Mouse (Mus musculus): ENCODE data around the gene Klhl32. TPM values are rescaled to one million over a fixed set of nuclear protein-coding genes. Genes with fewer than 3 reads are reported as not detected.
A peak's percentile ranks its signal among the peaks of the same experiment; 100 is the strongest.

Klhl32 gene
- total RNA-seq, 1 experiment from 2014 or later, result not detected

DNA sequence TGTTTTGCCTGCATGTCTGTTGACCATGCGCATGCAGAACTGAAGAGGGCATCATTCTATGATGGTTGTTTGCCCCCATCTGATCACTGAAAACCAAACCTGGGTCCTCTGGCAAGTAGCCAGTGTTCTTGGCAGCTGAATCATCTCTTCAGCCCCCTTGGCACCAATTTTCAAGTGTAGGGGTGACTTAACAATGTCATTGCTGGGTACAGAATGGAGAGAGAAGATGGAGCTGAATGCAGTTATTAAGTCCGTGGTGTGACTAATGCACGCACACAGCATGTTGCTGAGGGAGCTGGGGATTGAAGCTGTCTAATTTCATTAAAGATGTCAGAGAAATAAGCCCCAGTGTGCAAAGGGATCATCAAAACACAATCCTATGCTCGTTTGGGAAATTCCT, 135.4 kb downstream of the Klhl32 start:
- no peak for ATAC-seq (replicated peaks in 1 of 2; ENCODE audit: insufficient read depth in 1 of 2, low FRiP score in 2 of 2, low TSS enrichment in 1 of 2, low read depth in 1 of 2, poor library complexity in 2 of 2, severe bottlenecking in 2 of 2)

GRCm38 (mm10) chr4:24714367-24714766, 136.6 kb downstream of the Klhl32 start:
- ATAC-seq (replicated peaks in 1 of 2; ENCODE audit: insufficient read depth in 1 of 2, low FRiP score in 2 of 2, low TSS enrichment in 1 of 2, low read depth in 1 of 2, poor library complexity in 2 of 2, severe bottlenecking in 2 of 2), result no peak

- peak; percentile 73 to 78; a peak in 3 of 4 replicates for ATAC-seq (replicated peaks in 1 of 2; ENCODE audit: insufficient read depth in 1 of 2, low FRiP score in 2 of 2, low TSS enrichment in 1 of 2, low read depth in 1 of 2, poor library complexity in 2 of 2, severe bottlenecking in 2 of 2)
Measured at GRCm38 (mm10) chr4:24698528-24699117, 152.3 kb downstream of the Klhl32 start.

GRCm38 (mm10) chr4:24680080-24680479, 170.8 kb downstream of the Klhl32 start:
- ATAC-seq (replicated peaks in 1 of 2; ENCODE audit: insufficient read depth in 1 of 2, low FRiP score in 2 of 2, low TSS enrichment in 1 of 2, low read depth in 1 of 2, poor library complexity in 2 of 2, severe bottlenecking in 2 of 2), result no peak

- ATAC-seq (replicated peaks in 1 of 2; ENCODE audit: insufficient read depth in 1 of 2, low FRiP score in 2 of 2, low TSS enrichment in 1 of 2, low read depth in 1 of 2, poor library complexity in 2 of 2, severe bottlenecking in 2 of 2), result no peak
Measured at GRCm38 (mm10) chr4:24670007-24670406, 180.9 kb downstream of the Klhl32 start.

DNA sequence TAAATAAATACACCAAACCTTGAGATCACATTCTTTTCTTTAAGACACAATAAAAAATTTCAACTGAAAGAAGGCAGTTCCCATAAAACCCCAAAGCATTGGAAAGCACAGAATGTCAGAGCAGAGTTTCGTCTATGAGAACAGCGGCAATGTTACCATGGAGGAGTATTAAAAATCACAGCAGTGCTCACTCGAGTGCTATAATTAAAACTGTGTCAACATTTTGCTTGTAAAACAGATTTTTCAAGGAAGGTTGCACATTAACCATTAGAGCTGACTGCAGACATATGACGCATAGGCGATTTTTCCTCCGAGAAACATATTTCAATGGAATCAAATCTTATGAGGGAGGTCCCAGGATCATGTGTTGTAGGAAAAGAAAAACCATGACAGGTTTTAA, 191.7 kb downstream of the Klhl32 start:
- no peak for ATAC-seq (replicated peaks in 1 of 2; ENCODE audit: insufficient read depth in 1 of 2, low FRiP score in 2 of 2, low TSS enrichment in 1 of 2, low read depth in 1 of 2, poor library complexity in 2 of 2, severe bottlenecking in 2 of 2)

DNA sequence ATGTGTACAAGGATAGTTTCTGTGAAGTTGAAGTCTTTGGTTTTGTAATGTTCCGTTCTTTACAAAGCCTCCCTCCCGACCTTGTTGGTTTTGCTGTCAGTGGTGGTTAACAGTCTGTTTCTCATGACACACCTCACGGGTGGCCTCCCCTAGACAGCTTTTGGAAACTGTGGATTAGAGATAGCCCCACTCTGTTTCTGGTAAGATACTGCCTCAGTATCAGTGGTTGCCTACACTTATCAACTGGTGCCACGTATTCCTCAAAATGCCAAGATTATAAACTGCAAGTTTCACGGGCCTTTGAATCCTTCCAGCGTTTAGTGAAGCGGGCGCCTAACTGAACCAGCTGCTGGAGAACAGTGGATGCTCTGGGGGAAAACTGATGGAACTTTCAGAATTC, 206.2 kb downstream of the Klhl32 start:
- ATAC-seq (replicated peaks in 1 of 2; ENCODE audit: insufficient read depth in 1 of 2, low FRiP score in 2 of 2, low TSS enrichment in 1 of 2, low read depth in 1 of 2, poor library complexity in 2 of 2, severe bottlenecking in 2 of 2), result peak in 1 of 2 experiments; percentile 29; a peak in 1 of 4 replicates

DNA sequence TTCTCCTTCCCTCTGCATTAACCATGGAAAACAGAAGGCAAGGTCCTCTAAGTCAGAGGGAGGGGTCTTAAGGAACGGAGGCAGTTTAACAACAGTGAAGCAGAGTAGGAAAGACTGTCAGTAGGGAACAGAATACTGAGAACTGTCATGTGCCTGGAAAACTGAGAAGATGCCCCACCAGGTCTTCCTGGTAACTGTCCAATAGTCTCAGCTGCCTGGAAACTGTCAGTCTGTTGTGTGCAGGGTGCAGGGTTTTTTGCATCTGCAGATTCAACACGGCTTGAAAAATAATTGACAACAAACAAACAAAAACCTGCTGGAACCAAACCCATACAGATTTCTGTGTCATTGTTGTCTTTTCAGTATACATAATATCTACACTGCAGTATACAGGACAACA, 208.6 kb downstream of the Klhl32 start:
- no peak for ATAC-seq (replicated peaks in 1 of 2; ENCODE audit: insufficient read depth in 1 of 2, low FRiP score in 2 of 2, low TSS enrichment in 1 of 2, low read depth in 1 of 2, poor library complexity in 2 of 2, severe bottlenecking in 2 of 2)

GRCm38 (mm10) chr4:24631177-24631911, 219.6 kb downstream of the Klhl32 start:
- ATAC-seq (replicated peaks in 1 of 2; ENCODE audit: insufficient read depth in 1 of 2, low FRiP score in 2 of 2, low TSS enrichment in 1 of 2, low read depth in 1 of 2, poor library complexity in 2 of 2, severe bottlenecking in 2 of 2), result no peak

GRCm38 (mm10) chr4:24630430-24630829, 220.5 kb downstream of the Klhl32 start:
- no peak for ATAC-seq (replicated peaks in 1 of 2; ENCODE audit: insufficient read depth in 1 of 2, low FRiP score in 2 of 2, low TSS enrichment in 1 of 2, low read depth in 1 of 2, poor library complexity in 2 of 2, severe bottlenecking in 2 of 2)

DNA sequence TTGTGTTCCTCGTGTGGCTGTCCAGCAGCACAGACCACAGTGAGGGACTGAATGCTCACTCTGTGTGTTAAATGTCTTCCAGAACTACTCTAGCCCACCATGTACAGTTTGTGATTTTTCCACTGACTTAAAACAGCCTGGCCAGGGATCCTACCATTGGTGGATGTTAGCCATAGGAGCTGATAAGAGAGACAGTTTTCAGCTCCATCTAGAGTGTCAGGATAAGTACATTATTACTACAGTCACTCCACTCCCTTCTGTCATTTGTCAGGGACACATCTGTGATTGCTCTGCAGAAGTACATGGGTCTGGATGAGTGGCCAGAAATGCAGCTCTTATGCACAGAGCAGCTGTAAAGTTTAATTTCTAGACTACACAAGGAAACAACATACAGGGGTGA, 223.1 kb downstream of the Klhl32 start:
- ATAC-seq (replicated peaks in 1 of 2; ENCODE audit: insufficient read depth in 1 of 2, low FRiP score in 2 of 2, low TSS enrichment in 1 of 2, low read depth in 1 of 2, poor library complexity in 2 of 2, severe bottlenecking in 2 of 2), result no peak

DNA sequence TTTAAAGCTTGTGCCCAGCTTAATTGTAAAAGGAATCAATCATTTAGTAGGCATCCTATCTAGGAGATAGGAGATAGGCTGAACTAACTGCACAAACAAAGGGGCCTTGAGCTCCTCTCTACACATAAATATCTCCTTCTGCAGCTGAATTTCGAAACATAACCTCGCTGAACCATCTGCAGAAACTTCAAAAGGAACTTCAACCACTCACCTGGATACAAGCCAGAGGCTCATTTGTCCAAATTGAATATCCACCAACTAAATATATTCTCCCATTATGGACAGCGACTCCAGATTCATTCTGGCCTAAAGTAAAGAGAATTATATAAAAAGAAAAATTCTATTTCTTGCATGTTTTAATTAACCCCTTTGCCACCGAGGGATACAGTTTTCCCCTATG, 224.2 kb downstream of the Klhl32 start:
- ATAC-seq (replicated peaks in 1 of 2; ENCODE audit: insufficient read depth in 1 of 2, low FRiP score in 2 of 2, low TSS enrichment in 1 of 2, low read depth in 1 of 2, poor library complexity in 2 of 2, severe bottlenecking in 2 of 2), result peak in 1 of 2 experiments; percentile 6; a peak in 1 of 4 replicates

- ATAC-seq (replicated peaks in 1 of 2; ENCODE audit: insufficient read depth in 1 of 2, low FRiP score in 2 of 2, low TSS enrichment in 1 of 2, low read depth in 1 of 2, poor library complexity in 2 of 2, severe bottlenecking in 2 of 2), result peak; percentile 57 to 73
Measured at GRCm38 (mm10) chr4:24625951-24626584, 224.9 kb downstream of the Klhl32 start.

GRCm38 (mm10) chr4:24621422-24622187, 229.3 kb downstream of the Klhl32 start:
- ATAC-seq (replicated peaks in 1 of 2; ENCODE audit: insufficient read depth in 1 of 2, low FRiP score in 2 of 2, low TSS enrichment in 1 of 2, low read depth in 1 of 2, poor library complexity in 2 of 2, severe bottlenecking in 2 of 2), result no peak

DNA sequence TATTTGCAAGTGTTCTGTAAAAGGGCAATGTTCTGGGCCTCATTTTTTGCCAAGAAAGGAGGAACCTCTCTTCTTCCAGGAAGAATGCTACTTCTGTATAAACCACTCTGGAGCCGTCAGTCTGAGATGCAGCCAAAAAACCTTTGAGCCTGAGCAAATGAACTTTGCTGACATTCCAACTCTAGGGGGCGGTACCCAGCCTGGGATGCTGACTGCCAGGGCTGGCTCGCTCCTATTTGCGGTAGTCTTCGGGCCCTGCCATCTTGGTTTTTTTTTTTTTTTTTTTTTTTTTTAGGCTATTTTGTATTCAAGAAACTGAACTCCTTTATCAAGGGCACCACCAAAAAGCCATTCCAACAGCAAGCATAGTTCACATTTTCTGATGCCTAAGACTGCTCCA, 230.5 kb downstream of the Klhl32 start:
- no peak for ATAC-seq (replicated peaks in 1 of 2; ENCODE audit: insufficient read depth in 1 of 2, low FRiP score in 2 of 2, low TSS enrichment in 1 of 2, low read depth in 1 of 2, poor library complexity in 2 of 2, severe bottlenecking in 2 of 2)

DNA sequence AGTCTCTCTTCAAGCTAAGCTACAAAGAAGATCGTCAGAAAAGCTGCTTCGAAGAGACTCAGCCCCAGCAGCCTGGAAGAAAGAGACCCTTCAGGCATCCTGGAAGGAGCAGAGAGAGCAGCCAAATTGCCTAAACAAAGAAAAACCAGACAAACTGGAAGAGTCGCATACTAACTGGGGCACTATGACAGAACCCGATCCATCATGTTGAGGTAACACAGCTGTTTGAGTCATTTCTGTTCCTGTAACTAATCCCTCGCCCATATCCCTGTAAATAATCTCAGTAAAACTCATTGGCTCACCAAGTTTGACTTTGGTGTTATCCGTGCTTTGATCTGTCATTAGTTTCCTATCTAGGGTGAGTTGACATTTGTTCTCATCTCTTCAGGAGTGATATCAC, 230.9 kb downstream of the Klhl32 start:
- no peak for ATAC-seq (replicated peaks in 1 of 2; ENCODE audit: insufficient read depth in 1 of 2, low FRiP score in 2 of 2, low TSS enrichment in 1 of 2, low read depth in 1 of 2, poor library complexity in 2 of 2, severe bottlenecking in 2 of 2)

DNA sequence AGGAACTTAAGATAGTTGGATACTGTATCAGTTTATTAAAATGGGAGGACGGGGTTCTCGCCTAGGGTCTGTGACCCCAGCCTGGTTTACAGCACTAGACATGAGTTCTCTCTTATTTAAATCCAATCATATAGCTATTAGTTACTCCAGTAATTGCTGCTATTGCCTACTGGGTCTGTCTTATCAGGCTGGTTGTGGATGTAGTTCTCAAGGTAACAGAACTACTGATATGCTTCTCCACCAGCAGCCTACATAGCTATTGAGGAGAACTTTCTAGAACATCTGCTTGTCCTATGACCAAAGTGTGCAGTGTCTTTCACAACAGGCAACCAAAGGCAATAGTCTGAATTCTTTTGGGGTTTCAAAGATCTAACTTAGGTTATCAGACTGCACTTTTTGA, 241.4 kb downstream of the Klhl32 start:
- no peak for ATAC-seq (replicated peaks in 1 of 2; ENCODE audit: insufficient read depth in 1 of 2, low FRiP score in 2 of 2, low TSS enrichment in 1 of 2, low read depth in 1 of 2, poor library complexity in 2 of 2, severe bottlenecking in 2 of 2)

DNA sequence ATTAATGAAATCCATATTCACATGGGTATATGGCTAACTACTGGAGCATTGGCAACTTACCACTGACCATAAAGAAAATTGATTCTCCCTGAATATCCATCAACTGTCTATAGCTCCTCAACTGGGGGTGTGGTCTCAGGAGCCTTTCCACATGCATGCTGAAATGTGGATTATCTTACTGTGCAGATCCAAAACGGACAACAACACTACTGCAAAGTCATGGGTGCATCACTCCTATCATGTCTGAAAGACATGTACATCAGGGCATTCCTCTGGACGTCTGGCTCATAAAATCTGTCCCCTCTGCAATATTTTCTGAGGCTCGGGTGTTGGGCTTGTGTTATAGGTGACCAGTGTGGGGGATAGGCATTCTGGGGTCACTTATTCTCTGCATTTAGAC, 241.8 kb downstream of the Klhl32 start:
- no peak for ATAC-seq (replicated peaks in 1 of 2; ENCODE audit: insufficient read depth in 1 of 2, low FRiP score in 2 of 2, low TSS enrichment in 1 of 2, low read depth in 1 of 2, poor library complexity in 2 of 2, severe bottlenecking in 2 of 2)
